Mouse (Mus musculus) intestine, postnatal 0 days (tissue): ENCODE measurements around the gene BC107364. TPM values are rescaled to one million over a fixed set of nuclear protein-coding genes. Genes with fewer than 3 reads are reported as not detected.
"Not testable (repeated sequence)": the region's sequence is repeated elsewhere in the genome, so short reads cannot be mapped to it uniquely, and the experiment has no call there.

Experiments used
- ATAC-seq: fragments of 200-750 bp; cut with Nextera tagmentation; 2 replicates; pipeline ENCODE4 v1.8.0; 2017; ENCODE audit warnings: mild to moderate bottlenecking, moderate TSS enrichment, moderate library complexity
- H3K27ac ChIP-seq: fragments of 300-500 bp; sonication (generic); 2 replicates; pipeline ENCODE4 v1.5.1; 2014; ENCODE audit warnings: mild to moderate bottlenecking, low read depth, low read length, moderate library complexity
- H3K27me3 ChIP-seq: fragments of 300-500 bp; sonication (generic); replicated peaks from 2 replicates; pipeline ENCODE4 v1.6.1; 2014; ENCODE audit warnings: low read length, mixed read lengths; ENCODE audit not compliant: control insufficient read depth, insufficient read depth
- H3K36me3 ChIP-seq: fragments of 300-500 bp; sonication (generic); 2 replicates; pipeline ENCODE4 v1.6.1; 2014; ENCODE audit warnings: mild to moderate bottlenecking, moderate library complexity; ENCODE audit not compliant: control insufficient read depth, insufficient read depth
- H3K4me1 ChIP-seq: fragments of 300-500 bp; sonication (generic); replicated peaks from 2 replicates; pipeline ENCODE4 v1.6.1; 2014; ENCODE audit warnings: antibody characterized with exemption, low read length, mixed read lengths; ENCODE audit not compliant: control insufficient read depth, insufficient read depth
- H3K4me2 ChIP-seq: fragments of 300-500 bp; sonication (generic); replicated peaks from 2 replicates; pipeline ENCODE4 v1.6.1; 2014; ENCODE audit warnings: low read depth, mild to moderate bottlenecking, moderate library complexity
- H3K4me3 ChIP-seq: fragments of 300-500 bp; sonication (generic); 2 replicates; pipeline ENCODE4 v1.5.1; 2014; ENCODE audit warnings: low read depth, low read length
- H3K9ac ChIP-seq: fragments of 300-500 bp; sonication (generic); 2 replicates; pipeline ENCODE4 v1.6.1; 2014; ENCODE audit warnings: mild to moderate bottlenecking, low read depth, low read length
- H3K9me3 ChIP-seq: fragments of 300-500 bp; sonication (generic); 2 replicates; pipeline ENCODE4 v1.6.1; 2016; ENCODE audit warnings: mixed run types; ENCODE audit not compliant: control insufficient read depth
- CTCF ChIP-seq: sonication (generic); IDR thresholded peaks from 2 replicates; pipeline ENCODE4 v1.5.1; 2016; ENCODE audit warnings: low read depth, mild to moderate bottlenecking, control low read depth, antibody characterized with exemption, moderate library complexity
- WGBS: fragments of 180-500 bp; shearing (Covaris S2); extraction: QIAGEN DNeasy Blood & Tissue Kit; methylation state at CpG from one replicate; pipeline ENCODE4 v1.1.7; 2014; 5-methylcytosine and 5-hydroxymethylcytosine counted together
- polyA plus RNA-seq: library from polyadenylated mRNA; unstranded; fragments of >200 nt; fragmentation: Nextera tagmentation; extraction: Ambion mirVana; gene quantifications from 2 replicates; pipeline ENCODE4 v1.2.1, GENCODE M21; 2015

Gene BC107364
- polyA plus RNA-seq, 1 experiment from 2014 or later, result 0.56 TPM

DNA sequence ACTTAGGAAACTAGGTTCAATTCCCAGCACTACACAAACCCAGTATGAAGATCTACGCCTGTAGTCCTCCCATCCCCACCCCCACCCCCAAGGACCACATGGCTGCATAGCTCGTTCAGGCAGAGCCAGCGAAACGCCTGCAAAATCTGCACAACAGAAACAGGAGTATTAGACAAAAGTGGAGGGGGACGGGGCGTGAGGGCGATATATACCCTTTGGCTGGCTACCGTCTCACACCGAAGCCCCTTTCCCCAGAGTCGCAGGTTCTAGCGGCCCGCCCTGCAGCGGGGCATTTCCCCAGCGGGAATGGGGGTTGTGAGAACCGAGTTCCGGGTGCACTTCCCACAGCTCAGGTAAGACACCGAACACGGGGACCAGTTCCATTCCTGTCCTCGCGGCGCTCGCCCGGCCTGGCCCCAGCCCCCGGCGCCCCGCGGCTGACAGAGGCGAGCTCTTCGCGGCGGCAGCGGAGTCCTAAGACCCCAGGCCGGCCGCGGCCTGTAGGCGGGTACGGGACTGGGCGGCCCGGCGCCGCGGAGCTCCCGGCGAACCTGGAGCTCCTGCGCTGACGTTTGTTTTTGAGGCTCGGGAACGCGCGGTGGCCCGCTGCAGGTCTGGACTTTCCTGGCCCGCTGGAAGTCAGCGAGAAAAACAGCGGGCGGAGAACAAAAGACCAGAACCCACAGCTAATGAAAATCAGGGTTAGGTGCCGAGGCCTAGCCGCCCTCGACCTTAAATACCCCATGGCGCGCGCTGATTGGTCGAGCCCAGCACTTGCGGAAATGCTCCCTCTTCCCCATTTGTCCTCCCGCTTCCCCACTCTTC, 37.8 kb downstream of the BC107364 start:
- Histone ChIP-seq H3K9ac (peak overlapping the region; percentile 91), H3K4me2 (peak overlapping the region; percentile 94), H3K27ac (peak overlapping the region; percentile 81), H3K9me3 (no peaks in the 10 kb centered on the region), H3K27me3 (peaks cover under 1% of the 10 kb centered on the region; the same call in 1 of the 2 replicates), H3K4me1 (peaks cover 2% of the 10 kb centered on the region; the same call in 1 of the 2 replicates), H3K36me3 (no peaks in the 10 kb centered on the region), H3K4me3 (peak overlapping the region; percentile 69)
- 1% methylated on average over 64 of the region's 64 CpGs for WGBS
- peak; percentile 73 for ATAC-seq
- no peak for TF ChIP-seq CTCF

DNA sequence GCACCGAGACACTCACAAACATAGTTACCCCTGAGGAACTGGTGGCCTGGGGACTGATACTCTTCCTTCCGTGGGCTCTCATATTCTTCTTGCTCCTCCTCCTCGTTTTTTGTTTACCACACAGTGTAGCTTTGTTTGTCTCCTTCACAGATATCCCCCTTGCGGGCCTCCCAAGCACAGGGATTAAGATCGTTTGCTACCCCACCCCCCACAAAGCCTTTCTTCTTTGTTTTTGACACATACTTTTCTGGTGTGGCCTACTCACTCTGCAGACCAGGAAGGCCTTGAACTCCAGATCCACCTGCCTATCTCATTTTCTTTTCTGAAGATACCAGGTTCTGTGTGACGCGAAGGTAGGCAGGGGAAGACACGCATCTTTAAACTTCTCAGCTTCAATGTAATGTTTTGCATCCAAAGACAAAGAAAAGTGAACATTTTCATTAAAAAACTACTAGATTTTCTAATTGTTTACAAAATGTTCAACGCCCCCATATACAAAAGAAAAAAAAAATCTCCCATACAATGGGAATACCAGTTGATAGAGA, 38.5 kb downstream of the BC107364 start:
- 69% methylated on average over 9 of the region's 9 CpGs for WGBS
- ATAC-seq, result no peak
- no peaks in the 10 kb centered on the region for H3K36me3 ChIP-seq
- H3K4me1 ChIP-seq, result peaks cover 2% of the 10 kb centered on the region; the same call in 1 of the 2 replicates
- H3K4me3 ChIP-seq, result peak overlapping the region; percentile 69
- H3K9ac ChIP-seq, result peak overlapping the region; percentile 91
- peak overlapping the region; percentile 94 for H3K4me2 ChIP-seq
- peaks cover 8% of the 10 kb centered on the region; the same call in 1 of the 2 replicates for H3K27me3 ChIP-seq
- TF ChIP-seq CTCF, result no peak
- H3K9me3 ChIP-seq, result no peaks in the 10 kb centered on the region
- no peak overlapping the region for H3K27ac ChIP-seq

DNA sequence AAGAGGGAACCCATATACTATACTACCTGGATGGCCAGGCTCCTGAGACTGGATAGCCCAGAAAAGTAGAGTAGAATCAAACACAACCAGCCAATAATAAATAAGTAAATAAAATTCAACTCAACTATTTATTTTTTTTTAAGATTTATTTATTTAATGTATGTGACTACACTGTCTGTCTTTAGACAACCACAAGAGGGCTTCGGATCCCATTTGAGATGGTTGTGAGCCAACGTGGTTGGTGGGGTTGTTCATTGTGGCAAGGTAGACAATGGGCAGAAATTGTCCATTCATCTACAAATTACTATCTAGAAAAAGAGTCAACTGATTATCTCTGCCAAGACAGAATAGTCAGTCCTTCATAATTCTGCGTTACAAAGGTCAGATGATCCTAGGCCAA, 40.3 kb downstream of the BC107364 start:
- TF ChIP-seq CTCF, result no peak
- 82% methylated on average over 3 of the region's 3 CpGs for WGBS
- Histone ChIP-seq H3K4me3 (no peak overlapping the region), H3K4me2 (no peak overlapping the region), H3K27ac (no peak overlapping the region), H3K9me3 (no peaks in the 10 kb centered on the region), H3K27me3 (peaks cover 18% of the 10 kb centered on the region), H3K36me3 (no peaks in the 10 kb centered on the region), H3K4me1 (peaks cover 2% of the 10 kb centered on the region; the same call in 1 of the 2 replicates), H3K9ac (no peak overlapping the region)
- ATAC-seq, result no peak

GRCm38 (mm10) chr3:96410966-96411365, 41.1 kb downstream of the BC107364 start:
- ATAC-seq, result no peak
- no peak overlapping the region for H3K27ac ChIP-seq
- H3K4me3 ChIP-seq, result no peak overlapping the region
- no peak overlapping the region for H3K9ac ChIP-seq
- H3K27me3 ChIP-seq, result peaks cover 24% of the 10 kb centered on the region
- peaks cover 2% of the 10 kb centered on the region; the same call in 1 of the 2 replicates for H3K4me1 ChIP-seq
- H3K4me2 ChIP-seq, result no peak overlapping the region
- no peaks in the 10 kb centered on the region for H3K9me3 ChIP-seq
- WGBS, result 84% methylated on average over 5 of the region's 5 CpGs
- no peaks in the 10 kb centered on the region for H3K36me3 ChIP-seq
- peak; percentile 35 for TF ChIP-seq CTCF

DNA sequence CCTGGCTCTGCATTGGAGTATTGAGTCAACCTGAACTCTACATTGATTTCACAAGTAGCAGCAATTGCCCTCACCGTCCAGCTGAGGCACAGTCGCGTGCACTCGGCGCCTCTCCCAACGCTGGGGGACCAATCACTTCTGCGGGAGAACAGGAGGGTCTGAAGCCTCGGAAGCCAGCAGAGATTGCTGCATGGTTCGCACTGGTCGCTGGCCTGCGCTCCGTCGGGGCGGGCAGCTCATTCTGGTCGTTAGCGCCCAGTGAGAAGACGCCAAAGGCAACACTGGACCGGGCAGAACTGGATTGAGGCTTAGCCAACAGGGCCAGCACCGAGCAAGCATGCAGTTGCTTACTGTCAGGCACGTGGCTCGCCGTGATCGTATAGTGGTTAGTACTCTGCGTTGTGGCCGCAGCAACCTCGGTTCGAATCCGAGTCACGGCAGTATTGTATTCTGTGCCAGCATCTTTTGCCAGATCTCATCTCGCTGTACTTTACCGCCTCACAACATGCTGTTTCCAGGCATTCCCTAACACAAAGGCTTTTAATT, 42.3 kb downstream of the BC107364 start:
- H3K4me2 ChIP-seq, result 0 out of 2 replicates have a peak overlapping the region, but pooled peaks have one; percentile 27
- no peaks in the 10 kb centered on the region for H3K36me3 ChIP-seq
- 4% methylated on average over 31 of the region's 31 CpGs for WGBS

GRCm38 (mm10) chr3:96408111-96408510, 44.0 kb downstream of the BC107364 start:
- 89% methylated on average over 8 of the region's 10 CpGs for WGBS
- H3K4me1 ChIP-seq, H3K9ac ChIP-seq, H3K36me3 ChIP-seq, H3K27ac ChIP-seq, ATAC-seq, H3K4me2 ChIP-seq, H3K4me3 ChIP-seq, H3K9me3 ChIP-seq: not testable (repeated sequence)
- H3K27me3 ChIP-seq, result peaks cover 53% of the 10 kb centered on the region

More for the DNA sequence above, 42.3 kb downstream of the BC107364 start:
- 0 out of 2 replicates have a peak overlapping the region, but pooled peaks have one; percentile 7 for H3K4me3 ChIP-seq
- TF ChIP-seq CTCF, result no peak; the same call in 1 of the 2 replicates
- no peak overlapping the region for H3K27ac ChIP-seq
- no peak overlapping the region for H3K9ac ChIP-seq
- ATAC-seq, result peak; percentile 69
- peaks cover 2% of the 10 kb centered on the region; the same call in 1 of the 2 replicates for H3K4me1 ChIP-seq
- H3K27me3 ChIP-seq, result peaks cover 36% of the 10 kb centered on the region
- H3K9me3 ChIP-seq, result no peaks in the 10 kb centered on the region
